Mouse (Mus musculus) erythroblast, embryonic 14.5 days (primary cell): Measurements from ENCODE around the gene Epo. TPM values are rescaled to one million over a fixed set of nuclear protein-coding genes. Genes with fewer than 3 reads are reported as not detected.
A peak's percentile ranks its signal among the peaks of the same experiment; 100 is the strongest.

Source experiments
- H3K27me3 ChIP-seq: 2 replicates; pipeline ENCODE4 v1.6.1; 2012; ENCODE audit warnings: inconsistent platforms; ENCODE audit not compliant: control insufficient read depth
- H3K36me3 ChIP-seq: 2 replicates; pipeline ENCODE4 v1.6.1; 2012; ENCODE audit warnings: mild to moderate bottlenecking, inconsistent platforms; ENCODE audit not compliant: control insufficient read depth
- H3K4me1 ChIP-seq: 2 replicates; pipeline ENCODE4 v1.6.1; 2012; ENCODE audit warnings: inconsistent platforms; ENCODE audit not compliant: control insufficient read depth
- H3K4me3 ChIP-seq: replicated peaks from 2 replicates; pipeline ENCODE3; 2012; ENCODE audit warnings: moderate library complexity, mild to moderate bottlenecking, inconsistent platforms
- H3K9me3 ChIP-seq: 2 replicates; pipeline ENCODE4 v1.6.1; 2012; ENCODE audit warnings: low read length, inconsistent platforms, mixed read lengths; ENCODE audit not compliant: control insufficient read depth
- GATA1 ChIP-seq: IDR thresholded peaks from 2 replicates; pipeline ENCODE4 v1.6.1; 2012; ENCODE audit warnings: low read length, inconsistent platforms, mixed read lengths
- TAL1 ChIP-seq: IDR thresholded peaks from 3 replicates; pipeline ENCODE4 v1.6.1; 2012; ENCODE audit warnings: low read length, inconsistent platforms, mixed read lengths
- polyA plus RNA-seq: library from polyadenylated mRNA; stranded (reverse); fragments of >175 nt; gene quantifications from 2 replicates; pipeline ENCODE4 v1.2.3, GENCODE M21; 2012

Gene Epo
- polyA plus RNA-seq, 1 experiment: not detected

DNA sequence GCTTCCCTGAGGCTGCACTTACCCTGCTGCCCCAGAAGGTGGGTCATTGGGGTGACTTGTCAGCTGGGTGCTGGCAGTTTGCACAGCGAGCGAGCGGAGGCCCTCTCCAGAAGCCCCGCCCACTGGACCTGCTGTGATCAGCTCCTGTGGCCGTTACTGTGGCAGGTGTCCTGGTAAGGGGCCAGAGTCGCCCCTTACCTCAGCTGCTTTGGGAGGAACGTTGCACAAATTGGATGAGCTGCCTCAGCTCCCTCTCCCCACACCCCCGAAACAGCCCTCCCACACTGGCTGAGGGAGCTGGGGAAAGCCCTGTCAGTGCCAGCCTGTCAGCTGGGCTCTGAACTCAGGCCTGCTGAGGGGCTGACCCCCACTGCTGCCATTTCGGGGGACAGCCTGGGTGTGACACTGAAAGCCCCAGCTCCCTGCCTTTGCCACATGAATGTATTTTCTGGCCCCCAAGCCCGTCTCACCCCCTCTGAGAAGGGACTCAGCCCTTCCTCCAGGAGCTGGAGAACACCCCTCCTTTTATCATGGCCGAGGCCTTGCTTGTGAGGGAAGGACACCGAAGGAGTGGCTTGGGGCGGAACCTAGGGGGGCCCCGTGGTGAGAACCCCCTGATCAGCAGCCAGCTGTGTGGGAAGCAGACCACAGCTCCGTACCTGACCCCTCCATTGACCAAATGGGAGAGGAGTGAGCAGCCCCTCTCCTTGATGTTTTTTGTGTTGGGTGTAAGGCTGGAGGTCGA is 6.7 kb downstream of the Epo start:
- Histone ChIP-seq H3K4me1 (peaks cover 50% of the 10 kb centered on the region), H3K4me3 (peak overlapping the region; percentile 13), H3K36me3 (peaks cover 94% of the 10 kb centered on the region), H3K27me3 (no peaks in the 10 kb centered on the region), H3K9me3 (no peaks in the 10 kb centered on the region)
- no peak for TF ChIP-seq GATA1
- TF ChIP-seq TAL1: no peak

GRCm38 (mm10) chr5:137525511-137525910 is 7.5 kb downstream of the Epo start:
- H3K4me3 ChIP-seq: no peak overlapping the region
- H3K36me3 ChIP-seq: peaks cover 99% of the 10 kb centered on the region
- H3K4me1 ChIP-seq: peaks cover 42% of the 10 kb centered on the region
- TF ChIP-seq GATA1 (no peak), TAL1 (no peak)
- H3K27me3 ChIP-seq: no peaks in the 10 kb centered on the region
- no peaks in the 10 kb centered on the region for H3K9me3 ChIP-seq

DNA sequence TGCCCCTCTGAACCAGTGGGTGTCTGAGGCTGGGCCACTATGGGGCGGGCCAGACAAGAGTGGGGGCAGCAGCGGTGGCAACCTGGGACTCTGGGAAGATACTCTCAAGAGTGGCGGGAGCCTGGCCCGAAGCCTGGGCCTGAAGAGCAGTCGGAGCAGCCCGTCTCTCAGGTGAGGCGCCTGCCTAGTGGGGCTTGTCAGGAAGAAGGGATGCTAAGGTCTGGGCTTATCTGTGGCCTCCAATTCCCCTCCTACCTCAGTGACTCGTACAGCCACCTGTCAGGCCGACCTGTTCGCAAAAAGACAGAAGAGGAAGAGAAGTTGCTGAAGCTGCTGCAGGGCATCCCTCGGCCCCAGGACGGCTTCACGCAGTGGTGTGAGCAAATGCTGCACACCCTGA is 8.4 kb downstream of the Epo start:
- peaks cover 34% of the 10 kb centered on the region for H3K4me1 ChIP-seq
- H3K9me3 ChIP-seq: no peaks in the 10 kb centered on the region
- TF ChIP-seq GATA1 (no peak), TAL1 (no peak)
- H3K36me3 ChIP-seq: peaks cover 99% of the 10 kb centered on the region
- H3K4me3 ChIP-seq: no peak overlapping the region
- no peaks in the 10 kb centered on the region for H3K27me3 ChIP-seq

- no peaks in the 10 kb centered on the region for H3K9me3 ChIP-seq
- H3K27me3 ChIP-seq: no peaks in the 10 kb centered on the region
- H3K36me3 ChIP-seq: peaks cover 99% of the 10 kb centered on the region
- TF ChIP-seq TAL1 (no peak), GATA1 (no peak)
- H3K4me1 ChIP-seq: peaks cover 29% of the 10 kb centered on the region
- H3K4me3 ChIP-seq: no peak overlapping the region
These were observed 8.9 kb downstream of the Epo start for GRCm38 (mm10) chr5:137524251-137524515.

DNA sequence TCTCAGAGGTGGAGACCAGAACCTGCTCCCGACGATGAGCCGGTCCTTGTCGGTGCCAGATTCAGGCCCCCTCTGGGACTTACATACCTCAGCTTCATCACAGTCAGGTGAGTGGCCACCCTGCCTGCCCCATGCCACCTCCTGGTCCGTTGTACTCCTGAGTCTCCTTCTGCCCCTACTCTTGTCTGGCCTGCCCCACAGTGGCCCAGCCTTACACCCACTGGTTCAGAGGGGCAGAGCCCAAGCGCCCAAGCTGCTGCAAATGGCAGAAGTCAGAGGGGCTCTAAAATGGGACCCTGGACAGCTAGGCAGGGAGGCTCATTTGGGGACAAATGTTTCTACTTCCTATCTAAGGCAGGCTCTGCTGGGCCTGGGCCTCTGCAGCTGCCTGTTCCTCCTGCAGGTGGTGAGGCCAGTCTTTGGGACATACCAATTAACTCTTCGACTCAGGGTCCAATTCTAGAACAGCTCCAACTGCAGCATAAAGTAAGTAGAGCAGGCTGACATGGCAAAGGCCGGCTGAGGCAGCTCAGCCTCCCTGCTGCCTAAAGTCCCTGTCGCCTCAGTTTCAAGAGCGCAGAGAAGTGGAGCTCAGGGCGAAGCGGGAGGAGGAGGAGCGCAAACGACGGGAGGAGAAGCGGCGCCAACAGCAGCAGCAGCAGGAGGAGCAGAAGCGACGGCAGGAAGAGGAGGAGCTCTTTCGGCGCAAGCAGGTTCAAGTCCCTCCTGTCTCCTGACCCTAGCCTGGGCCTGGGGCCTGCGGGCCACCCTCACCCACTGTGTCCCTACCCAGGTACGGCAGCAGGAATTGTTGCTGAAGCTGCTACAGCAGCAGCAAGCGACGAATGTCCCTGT is 9.4 kb downstream of the Epo start:
- Histone ChIP-seq H3K9me3 (no peaks in the 10 kb centered on the region), H3K27me3 (no peaks in the 10 kb centered on the region), H3K4me1 (peaks cover 25% of the 10 kb centered on the region), H3K36me3 (peaks cover 99% of the 10 kb centered on the region), H3K4me3 (no peak overlapping the region)
- no peak for TF ChIP-seq GATA1
- no peak for TF ChIP-seq TAL1

- no peaks in the 10 kb centered on the region for H3K9me3 ChIP-seq
- H3K36me3 ChIP-seq: peaks cover 98% of the 10 kb centered on the region
- TF ChIP-seq TAL1: no peak
- no peak for TF ChIP-seq GATA1
- no peaks in the 10 kb centered on the region for H3K27me3 ChIP-seq
- peaks cover 17% of the 10 kb centered on the region for H3K4me1 ChIP-seq
- no peak overlapping the region for H3K4me3 ChIP-seq
These were observed 10.3 kb downstream of the Epo start for GRCm38 (mm10) chr5:137522711-137523110.

- Histone ChIP-seq H3K4me3 (no peak overlapping the region), H3K27me3 (no peaks in the 10 kb centered on the region), H3K4me1 (peaks cover 18% of the 10 kb centered on the region), H3K36me3 (peaks cover 97% of the 10 kb centered on the region), H3K9me3 (no peaks in the 10 kb centered on the region)
- TF ChIP-seq GATA1 (no peak), TAL1 (no peak)
These were observed 11.2 kb downstream of the Epo start for GRCm38 (mm10) chr5:137521861-137522260.

DNA sequence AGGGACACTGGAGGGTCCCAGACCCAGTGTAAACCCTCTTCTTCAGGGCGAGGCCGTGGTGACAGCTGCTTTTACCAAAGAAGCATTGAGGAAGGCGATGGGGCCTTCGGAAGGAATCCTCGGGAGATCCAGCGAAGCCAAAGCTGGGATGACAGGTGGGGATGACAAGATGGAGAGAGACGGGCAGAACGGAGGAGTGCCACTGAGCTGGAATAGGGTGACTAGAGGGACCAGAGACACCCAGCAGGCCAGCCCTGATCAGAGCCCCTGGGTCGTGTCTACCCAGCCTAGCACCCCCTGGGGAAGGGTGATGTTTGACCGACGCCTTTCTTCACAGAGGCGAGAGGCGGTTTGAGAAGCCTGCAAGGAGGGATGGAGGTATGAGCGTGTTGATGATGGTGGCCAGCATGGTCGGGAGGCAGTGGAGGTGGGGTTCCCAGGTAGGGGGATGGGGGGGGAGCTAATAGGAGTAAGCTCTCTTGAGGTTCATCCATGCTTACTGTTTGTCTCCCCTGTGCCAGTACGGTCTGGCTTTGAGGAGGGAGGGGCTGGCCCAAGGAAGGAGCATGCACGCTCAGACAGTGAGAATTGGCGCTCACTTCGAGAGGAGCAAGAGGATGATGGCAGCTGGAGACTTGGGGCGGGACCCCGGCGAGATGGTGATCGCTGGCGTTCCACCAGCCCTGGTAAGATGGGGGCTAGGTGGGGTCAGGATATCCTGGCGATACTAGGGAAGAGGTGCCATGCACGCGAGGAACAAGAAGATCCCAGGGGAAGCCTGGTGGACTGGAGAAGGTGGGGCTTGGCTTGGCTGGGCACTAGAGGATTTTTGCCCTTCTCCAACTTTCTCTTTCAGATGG is 13.1 kb downstream of the Epo start:
- no peak overlapping the region for H3K4me3 ChIP-seq
- TF ChIP-seq GATA1: no peak
- TF ChIP-seq TAL1: no peak
- H3K4me1 ChIP-seq: peaks cover 16% of the 10 kb centered on the region
- no peaks in the 10 kb centered on the region for H3K27me3 ChIP-seq
- H3K9me3 ChIP-seq: no peaks in the 10 kb centered on the region
- peaks cover 83% of the 10 kb centered on the region for H3K36me3 ChIP-seq

GRCm38 (mm10) chr5:137518436-137518835 is 14.6 kb downstream of the Epo start, which contains the start of gene Gigyf1:
Gene Gigyf1 (plus strand): TSS chr5:137518548.
- Histone ChIP-seq H3K36me3 (peaks cover 79% of the 10 kb centered on the region), H3K4me3 (no peak within 1 kb of the TSS), H3K4me1 (peaks cover 29% of the 10 kb centered on the region), H3K27me3 (no peaks in the 10 kb centered on the region), H3K9me3 (no peaks in the 10 kb centered on the region)
- TF ChIP-seq TAL1 (no peak), GATA1 (no peak)
